Mouse (Mus musculus) testis, adult 2 months (tissue): ENCODE measurements around the gene Olfr98.

ENCODE experiments used
- CTCF ChIP-seq: fragments of 200-500 bp; IDR thresholded peaks from 2 replicates; pipeline ENCODE4 v1.5.1; 2012; ENCODE audit warnings: low read depth, mild to moderate bottlenecking, inconsistent platforms, low read length, moderate library complexity; ENCODE audit not compliant: control insufficient read depth, insufficient read depth, insufficient replicate concordance
- POLR2A ChIP-seq: fragments of 200-500 bp; IDR thresholded peaks from 2 replicates; pipeline ENCODE4 v1.6.1; 2012; ENCODE audit warnings: low read depth, mild to moderate bottlenecking, inconsistent platforms, low read length, moderate library complexity; ENCODE audit not compliant: control insufficient read depth

DNA sequence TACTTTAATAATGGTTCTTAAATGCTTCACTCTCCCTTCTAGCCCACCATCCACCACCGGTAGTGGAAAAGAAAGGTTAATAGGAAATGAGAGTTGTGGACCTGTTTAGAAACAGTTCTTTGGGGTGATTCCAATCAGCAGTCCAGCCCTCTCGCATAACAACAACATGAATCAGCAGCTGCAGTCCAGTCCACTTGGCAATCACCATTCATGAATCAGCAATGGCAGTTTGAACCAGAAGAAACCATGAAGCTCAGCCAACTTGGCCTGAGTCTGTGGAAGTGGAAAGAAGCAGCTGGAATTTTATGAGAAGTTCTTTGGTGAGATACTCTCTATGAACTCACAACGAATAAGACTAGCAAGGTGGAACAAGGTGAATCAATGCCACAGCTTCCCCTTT, 45.1 kb downstream of the Olfr98 start:
- TF ChIP-seq POLR2A = no peak
- TF ChIP-seq CTCF = no peak
